Mouse (Mus musculus) stomach, postnatal 0 days (tissue): ENCODE measurements around the gene Kdelr1.

ENCODE experiments used
- CTCF ChIP-seq: IDR thresholded peaks from 2 replicates; pipeline ENCODE4 v1.5.1; 2016; ENCODE audit warnings: antibody characterized with exemption, low read depth, mild to moderate bottlenecking, moderate library complexity
- EP300 ChIP-seq: optimal IDR thresholded peaks from 2 replicates; pipeline ENCODE3; 2016; ENCODE audit warnings: antibody characterized with exemption

DNA sequence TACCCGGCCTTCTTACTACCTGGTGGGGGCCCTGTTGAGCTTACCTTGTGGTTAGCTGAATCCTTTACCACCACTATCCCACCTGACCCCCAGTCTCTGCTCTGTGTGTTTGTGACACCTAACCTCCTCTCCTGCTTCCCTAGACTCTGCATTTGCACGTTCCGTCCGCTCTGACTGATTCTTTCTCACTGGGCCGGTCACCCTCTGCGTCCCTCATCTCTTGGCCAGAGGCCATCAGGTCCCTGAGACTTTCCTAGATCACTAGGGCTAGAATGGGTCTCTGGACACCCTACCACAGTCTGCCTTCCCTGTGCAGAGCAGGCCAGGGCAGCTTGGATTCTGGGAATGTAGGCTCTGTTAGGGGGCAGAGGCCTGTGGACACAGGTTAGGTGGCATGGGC lies 41.5 kb downstream of the Kdelr1 start:
- TF ChIP-seq CTCF, result no peak
- no peak for TF ChIP-seq EP300
